Mouse (Mus musculus) liver, embryonic 14.5 days (tissue): ENCODE data around the gene Trap1.

Source experiments
- CTCF ChIP-seq: IDR thresholded peaks from 2 replicates; pipeline ENCODE4 v1.5.1; 2016; ENCODE audit warnings: antibody characterized with exemption, low read depth, control low read depth
- EP300 ChIP-seq: IDR thresholded peaks from 2 replicates; pipeline ENCODE4 v1.6.1; 2016; ENCODE audit warnings: antibody characterized with exemption, low read depth

GRCm38 (mm10) chr16:4064945-4065344 lies 12.7 kb downstream of the Trap1 start:
- TF ChIP-seq CTCF (no peak), EP300 (no peak)
